Mouse (Mus musculus) megakaryocyte, embryonic 14.5 days (primary cell): ENCODE data around the gene Ero1lb.

Source experiments
- FLI1 ChIP-seq: IDR thresholded peaks from 2 replicates; pipeline ENCODE4 v1.6.1; 2012; ENCODE audit warnings: low read length, inconsistent platforms, mixed read lengths
- GATA1 ChIP-seq: IDR thresholded peaks from 3 replicates; pipeline ENCODE4 v1.6.1; 2012; ENCODE audit warnings: mixed read lengths, low read length, inconsistent platforms, borderline replicate concordance

DNA sequence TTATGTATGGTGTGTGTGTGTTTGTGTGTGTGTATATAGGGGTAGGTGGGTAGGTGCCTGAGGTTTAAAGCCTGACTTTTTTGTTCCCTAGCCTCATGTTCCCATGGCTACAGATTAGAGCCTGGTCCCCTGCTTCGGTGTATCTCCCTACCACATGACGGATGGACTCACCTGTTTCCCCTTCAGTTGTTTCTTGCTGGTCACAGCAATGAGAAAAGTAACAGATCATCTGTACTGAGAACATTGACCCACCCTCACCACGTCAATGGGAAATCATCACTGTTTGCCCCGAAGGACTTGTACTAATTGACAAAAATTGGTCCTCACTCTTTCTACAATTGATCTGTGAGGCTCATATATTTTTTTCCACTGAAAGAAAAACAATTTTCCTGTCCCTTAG is 3.4 kb upstream of the Ero1lb start:
- TF ChIP-seq GATA1, result no peak
- TF ChIP-seq FLI1, result no peak
